Mouse (Mus musculus) limb, embryonic 15.5 days (tissue): ENCODE results near the gene Hipk4. TPM values are rescaled to one million over a fixed set of nuclear protein-coding genes. Genes with fewer than 3 reads are reported as not detected.
A peak's percentile ranks its signal among the peaks of the same experiment; 100 is the strongest.
"Not testable (repeated sequence)": the region's sequence is repeated elsewhere in the genome, so short reads cannot be mapped to it uniquely, and the experiment has no call there.

ENCODE experiments used
- ATAC-seq: fragments of 200-750 bp; cut with Nextera tagmentation; 2 replicates; pipeline ENCODE4 v1.8.0; 2017; ENCODE audit warnings: low read depth, moderate TSS enrichment; ENCODE audit not compliant: insufficient number of reproducible peaks, low FRiP score, low TSS enrichment
- H3K27ac ChIP-seq: fragments of 300-500 bp; sonication (generic); 2 replicates; pipeline ENCODE4 v1.5.1; 2015; ENCODE audit warnings: moderate library complexity, mild to moderate bottlenecking, inconsistent platforms
- H3K27me3 ChIP-seq: fragments of 300-500 bp; sonication (generic); 2 replicates; pipeline ENCODE4 v1.6.1; 2015; ENCODE audit warnings: inconsistent platforms
- H3K36me3 ChIP-seq: fragments of 300-500 bp; sonication (generic); 2 replicates; pipeline ENCODE4 v1.6.1; 2015; ENCODE audit warnings: inconsistent platforms
- H3K4me1 ChIP-seq: fragments of 300-500 bp; sonication (generic); 2 replicates; pipeline ENCODE4 v1.6.1; 2015; ENCODE audit warnings: inconsistent platforms
- H3K4me2 ChIP-seq: fragments of 300-500 bp; sonication (generic); 2 replicates; pipeline ENCODE4 v1.6.1; 2015; ENCODE audit warnings: mild to moderate bottlenecking, inconsistent platforms
- H3K4me3 ChIP-seq: fragments of 300-500 bp; sonication (generic); 2 replicates; pipeline ENCODE4 v1.5.1; 2015; ENCODE audit warnings: mild to moderate bottlenecking, inconsistent platforms
- H3K9ac ChIP-seq: fragments of 300-500 bp; sonication (generic); 2 replicates; pipeline ENCODE4 v1.6.1; 2015; ENCODE audit warnings: inconsistent platforms
- H3K9me3 ChIP-seq: fragments of 300-500 bp; sonication (generic); 2 replicates; pipeline ENCODE4 v1.6.1; 2016; ENCODE audit warnings: inconsistent platforms
- WGBS: fragments of 180-500 bp; shearing (Covaris S2); methylation state at CpG from one replicate; pipeline ENCODE4 v1.1.7; 2015; 5-methylcytosine and 5-hydroxymethylcytosine counted together
- polyA plus RNA-seq: library from polyadenylated mRNA; unstranded; fragments of >200 nt; fragmentation: Nextera tagmentation; extraction: Ambion mirVana; gene quantifications from 2 replicates; pipeline ENCODE4 v1.2.1, GENCODE M21; 2015

Hipk4 gene
- polyA plus RNA-seq, 1 experiment from 2014 or later, result 0.68 TPM

DNA sequence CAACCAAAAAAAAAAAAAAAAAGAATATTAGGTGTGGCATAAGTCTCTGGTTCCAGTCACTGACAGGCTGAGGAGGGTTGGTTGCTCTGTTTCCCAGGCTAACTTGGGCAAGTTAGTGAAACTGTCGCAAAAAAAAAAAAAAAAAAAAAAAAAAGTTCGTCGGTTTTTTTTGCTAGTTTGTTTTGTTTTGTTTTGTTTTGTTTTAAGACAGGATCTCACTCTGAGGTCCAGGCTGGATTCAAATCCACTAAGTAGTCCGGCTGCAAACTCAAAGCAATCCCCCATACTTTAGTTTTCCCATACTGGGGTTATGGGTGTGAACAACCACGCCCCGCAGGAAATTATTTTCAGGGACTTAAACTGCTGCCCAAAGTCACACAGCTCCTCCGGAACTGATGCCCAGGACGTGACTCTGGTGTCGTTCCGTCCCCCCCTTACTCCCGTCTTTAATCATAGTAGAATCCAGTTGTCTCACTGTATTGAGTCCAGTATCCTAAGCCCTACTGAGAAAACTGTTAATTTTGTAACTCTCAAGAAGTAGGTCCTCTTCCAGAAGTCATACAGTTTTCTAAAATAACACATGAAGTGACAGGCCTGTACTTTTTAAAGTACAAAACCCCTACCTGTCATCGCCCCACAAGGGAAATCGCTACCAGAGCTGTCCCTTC lies 36.8 kb upstream of the Hipk4 start:
- peaks cover 48% of the 10 kb centered on the region for H3K4me1 ChIP-seq
- H3K27ac ChIP-seq, result peak overlapping the region; percentile 84
- peak overlapping the region; percentile 72 for H3K4me2 ChIP-seq
- H3K9me3 ChIP-seq, result no peaks in the 10 kb centered on the region
- peak overlapping the region; percentile 37; the same call in 1 of the 2 replicates for H3K9ac ChIP-seq
- no peak for ATAC-seq
- H3K27me3 ChIP-seq, result no peaks in the 10 kb centered on the region
- WGBS, result 4% methylated on average over 13 of the region's 13 CpGs
- H3K4me3 ChIP-seq, result peak overlapping the region; percentile 74
- peaks cover 6% of the 10 kb centered on the region for H3K36me3 ChIP-seq

DNA sequence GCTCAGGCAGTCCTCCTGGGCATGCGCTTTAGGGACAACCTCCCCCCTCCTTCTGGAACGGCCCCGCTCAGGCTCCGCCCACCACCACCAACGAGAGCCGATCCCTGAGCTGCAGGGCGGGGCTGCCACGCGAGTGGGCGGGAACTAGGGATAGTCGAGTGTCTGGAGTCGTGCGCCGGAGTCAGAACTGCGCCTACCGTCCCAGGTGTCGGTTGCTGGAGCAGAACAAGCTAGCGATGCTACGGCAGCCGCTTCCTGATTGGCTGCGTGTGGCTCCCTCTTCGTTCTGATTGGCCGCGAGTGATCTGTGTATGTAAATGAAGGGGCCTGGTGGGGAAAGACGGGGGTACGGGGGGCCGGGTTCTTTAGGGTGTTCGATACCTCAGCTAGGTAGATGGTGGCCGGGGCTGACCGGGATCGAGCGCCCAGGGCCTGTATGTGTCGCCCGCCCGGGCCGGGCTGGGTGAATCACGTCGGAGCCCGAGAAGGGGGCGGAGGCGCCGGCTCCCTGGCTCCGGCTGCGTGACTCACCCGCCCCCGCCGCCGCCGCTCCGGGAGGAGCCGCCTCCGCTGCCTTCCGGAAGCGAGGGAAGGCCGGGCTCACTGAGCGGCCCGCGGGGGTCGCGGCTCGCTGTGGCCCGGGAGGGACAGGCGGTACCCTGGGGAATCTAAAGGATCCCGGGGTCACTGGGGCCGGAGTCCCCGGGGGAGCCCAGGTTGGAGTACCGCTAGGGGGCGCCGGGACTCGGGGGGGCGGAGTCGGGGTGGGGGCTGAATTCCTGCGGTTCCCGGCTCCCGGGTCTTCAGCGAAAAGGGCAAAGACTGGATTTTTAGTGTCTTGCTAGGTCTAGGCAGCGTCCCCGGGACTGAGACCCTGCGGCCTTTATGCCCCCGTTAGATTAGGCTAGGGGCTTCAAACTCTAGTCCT lies 36.0 kb upstream of the Hipk4 start, which contains the start of gene Sertad1:
TSS of gene Sertad1 (plus strand) at position 141 of the 928 bp plus-strand sequence.
- peak within 1 kb of the TSS; percentile 79 for H3K9ac ChIP-seq
- H3K4me1 ChIP-seq, result peaks cover 45% of the 10 kb centered on the region
- peak within 1 kb of the TSS; percentile 74 for H3K4me3 ChIP-seq
- H3K27me3 ChIP-seq, result no peaks in the 10 kb centered on the region
- no peaks in the 10 kb centered on the region for H3K9me3 ChIP-seq
- H3K4me2 ChIP-seq, result peak within 1 kb of the TSS; percentile 72
- peak within 1 kb of the TSS; percentile 99 for H3K27ac ChIP-seq
- under 1% methylated on average over 80 of the region's 80 CpGs for WGBS
- H3K36me3 ChIP-seq, result peaks cover 6% of the 10 kb centered on the region
- ATAC-seq, result peak; percentile 94

DNA sequence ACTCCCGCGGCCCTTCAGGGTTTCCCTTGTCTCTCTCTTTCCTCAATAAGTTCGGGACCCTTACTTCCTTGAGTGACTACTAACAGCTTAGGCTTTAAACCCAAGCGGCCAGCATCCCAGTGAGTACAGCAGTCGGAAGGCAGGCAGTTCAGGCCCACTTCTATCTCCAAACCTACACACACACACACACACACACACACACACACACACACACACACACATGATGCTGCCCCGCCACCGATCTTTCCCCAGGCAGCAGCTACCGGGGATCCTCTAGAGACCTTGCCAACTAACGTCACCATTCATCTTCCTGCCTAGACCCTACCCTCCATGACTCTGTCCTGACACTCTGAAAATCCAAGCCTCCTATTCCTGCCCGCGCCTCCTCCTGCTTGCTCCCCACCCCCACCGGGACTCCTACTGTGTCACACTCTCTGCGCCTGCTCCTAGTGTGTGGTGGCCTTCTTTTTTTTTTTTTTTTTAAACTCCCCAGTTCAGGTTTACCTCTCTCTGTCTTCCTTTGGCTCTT lies 35.3 kb upstream of the Hipk4 start:
- H3K4me1 ChIP-seq, result peaks cover 40% of the 10 kb centered on the region
- ATAC-seq, result no peak

DNA sequence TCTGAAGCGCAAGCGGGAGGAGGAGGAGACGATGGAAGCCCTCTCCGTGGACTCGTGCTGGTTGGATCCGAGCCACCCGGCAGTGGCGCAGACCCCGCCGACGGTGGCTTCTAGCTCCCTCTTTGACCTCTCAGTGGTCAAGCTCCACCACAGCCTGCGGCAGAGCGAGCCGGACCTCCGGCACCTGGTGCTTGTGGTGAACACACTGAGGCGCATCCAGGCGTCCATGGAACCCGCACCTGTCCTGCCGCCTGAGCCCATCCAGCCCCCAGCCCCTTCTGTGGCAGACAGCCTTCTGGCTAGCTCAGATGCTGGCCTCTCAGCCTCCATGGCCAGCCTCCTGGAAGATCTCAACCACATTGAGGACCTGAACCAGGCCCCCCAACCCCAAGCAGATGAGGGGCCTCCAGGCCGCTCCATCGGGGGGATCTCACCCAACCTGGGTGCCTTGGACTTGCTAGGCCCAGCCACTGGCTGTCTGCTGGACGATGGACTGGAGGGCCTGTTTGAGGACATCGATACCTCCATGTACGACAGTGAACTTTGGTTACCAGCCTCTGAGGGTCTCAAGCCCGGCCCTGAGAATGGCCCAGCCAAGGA lies 33.7 kb upstream of the Hipk4 start:
- WGBS, result 92% methylated on average over 25 of the region's 25 CpGs
- peak overlapping the region; percentile 94 for H3K27ac ChIP-seq
- H3K4me2 ChIP-seq, result no peak overlapping the region
- no peak overlapping the region for H3K9ac ChIP-seq
- peaks cover 40% of the 10 kb centered on the region for H3K4me1 ChIP-seq
- H3K9me3 ChIP-seq, result no peaks in the 10 kb centered on the region
- ATAC-seq, result no peak
- peaks cover 6% of the 10 kb centered on the region for H3K36me3 ChIP-seq
- no peaks in the 10 kb centered on the region for H3K27me3 ChIP-seq
- no peak overlapping the region for H3K4me3 ChIP-seq

More for the DNA sequence above, 35.3 kb upstream of the Hipk4 start:
- H3K27ac ChIP-seq, result peak overlapping the region; percentile 99
- H3K4me3 ChIP-seq, result peak overlapping the region; percentile 74
- peak overlapping the region; percentile 79 for H3K9ac ChIP-seq
- H3K36me3 ChIP-seq, result peaks cover 6% of the 10 kb centered on the region
- WGBS, result 4% methylated on average over 12 of the region's 13 CpGs
- no peaks in the 10 kb centered on the region for H3K27me3 ChIP-seq
- H3K9me3 ChIP-seq, result no peaks in the 10 kb centered on the region
- peak overlapping the region; percentile 72 for H3K4me2 ChIP-seq

DNA sequence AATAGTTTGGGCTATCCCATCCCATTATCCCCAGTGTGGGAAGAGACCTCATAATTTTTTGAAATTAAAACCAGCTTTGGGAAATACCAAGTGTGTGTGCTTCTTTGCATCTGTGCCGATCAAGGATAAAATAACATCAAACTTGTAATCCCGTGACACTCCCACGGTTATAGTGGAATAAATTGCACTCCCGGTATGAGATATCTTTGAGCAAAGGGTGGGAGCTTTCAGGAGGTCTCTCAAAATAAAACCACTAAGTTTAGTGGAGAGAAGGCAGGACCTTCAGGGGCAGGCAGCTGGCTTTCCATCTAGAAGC lies 32.9 kb upstream of the Hipk4 start:
- Histone ChIP-seq H3K9ac (0 out of 2 replicates have a peak overlapping the region, but pooled peaks have one; percentile 14), H3K4me2 (peak overlapping the region; percentile 58), H3K4me3 (peak overlapping the region; percentile 39), H3K27ac (peak overlapping the region; percentile 94), H3K27me3 (no peaks in the 10 kb centered on the region), H3K9me3 (no peaks in the 10 kb centered on the region), H3K36me3 (peaks cover 6% of the 10 kb centered on the region), H3K4me1 (peaks cover 40% of the 10 kb centered on the region)
- ATAC-seq, result no peak
- 25% methylated on average over 4 of the region's 4 CpGs for WGBS

DNA sequence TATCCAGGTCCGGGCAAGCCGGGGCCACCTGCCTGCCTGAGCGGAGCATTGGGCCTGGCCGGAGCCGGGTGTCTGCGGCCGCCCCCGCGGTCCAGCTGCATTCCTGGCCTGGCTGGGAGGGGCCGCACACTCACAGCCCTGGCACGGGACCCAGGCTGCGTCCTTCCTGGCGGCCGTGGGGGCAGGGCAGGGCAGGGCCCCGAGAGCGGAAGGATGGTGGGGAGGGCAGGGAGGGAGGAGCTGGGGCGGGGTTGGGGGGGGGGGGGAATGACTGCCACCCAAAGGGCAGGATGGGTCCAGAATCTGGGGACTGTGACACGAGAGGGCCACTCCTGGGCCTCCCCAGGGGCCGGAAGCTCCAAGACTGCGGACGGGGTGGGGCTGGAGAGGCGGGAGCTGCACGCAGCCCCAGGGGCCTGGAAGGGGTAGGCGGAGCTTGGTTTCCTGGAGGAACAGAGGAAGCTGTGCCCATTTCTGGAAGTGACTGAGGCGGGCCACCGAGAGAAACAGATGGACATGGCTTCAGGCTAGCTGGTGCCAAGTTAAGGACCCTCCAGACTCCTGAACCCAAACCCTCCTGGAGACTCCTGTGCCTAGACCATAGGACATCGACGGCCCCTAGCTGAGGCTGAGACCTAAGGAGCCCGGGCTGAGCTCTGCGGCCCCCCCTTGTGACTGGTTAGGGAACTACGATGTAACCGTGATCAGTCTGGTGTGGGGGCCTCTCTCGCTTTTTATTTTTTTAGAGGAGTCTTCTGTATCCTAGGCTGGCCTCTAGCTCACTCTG lies 32.3 kb upstream of the Hipk4 start:
- ATAC-seq, result peak; percentile 70
- H3K27me3 ChIP-seq, result no peaks in the 10 kb centered on the region
- H3K9me3 ChIP-seq, result no peaks in the 10 kb centered on the region
- peaks cover 40% of the 10 kb centered on the region for H3K4me1 ChIP-seq
- peak overlapping the region; percentile 39 for H3K4me3 ChIP-seq
- peaks cover 6% of the 10 kb centered on the region for H3K36me3 ChIP-seq
- H3K4me2 ChIP-seq, result peak overlapping the region; percentile 58
- under 1% methylated on average over 33 of the region's 33 CpGs for WGBS
- 0 out of 2 replicates have a peak overlapping the region, but pooled peaks have one; percentile 14 for H3K9ac ChIP-seq
- peak overlapping the region; percentile 94 for H3K27ac ChIP-seq

DNA sequence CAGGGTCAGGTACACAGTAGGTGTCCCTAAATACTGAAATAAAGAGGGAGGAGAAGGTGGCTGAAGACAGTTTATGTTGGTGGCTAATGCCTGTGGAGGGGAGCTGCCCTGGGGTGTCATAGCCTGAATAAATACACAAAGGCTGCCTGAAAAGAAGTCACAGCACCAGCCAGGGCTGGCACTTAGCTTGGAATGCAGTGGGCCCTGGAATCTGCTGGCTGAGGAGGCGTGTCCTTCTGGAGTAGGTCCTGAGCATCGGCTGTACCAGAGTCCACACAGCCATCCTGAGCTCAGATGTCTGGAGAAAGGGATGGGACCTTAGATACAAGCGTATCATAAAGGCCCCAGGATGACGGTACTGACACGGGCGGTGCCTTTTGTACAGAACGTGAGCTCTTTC lies 31.2 kb upstream of the Hipk4 start:
- Histone ChIP-seq H3K36me3 (peaks cover 6% of the 10 kb centered on the region), H3K27me3 (no peaks in the 10 kb centered on the region), H3K4me1 (peaks cover 42% of the 10 kb centered on the region), H3K9me3 (no peaks in the 10 kb centered on the region), H3K27ac (no peak overlapping the region), H3K9ac (no peak overlapping the region), H3K4me2 (no peak overlapping the region), H3K4me3 (no peak overlapping the region)
- 74% methylated on average over 7 of the region's 7 CpGs for WGBS
- ATAC-seq, result no peak

DNA sequence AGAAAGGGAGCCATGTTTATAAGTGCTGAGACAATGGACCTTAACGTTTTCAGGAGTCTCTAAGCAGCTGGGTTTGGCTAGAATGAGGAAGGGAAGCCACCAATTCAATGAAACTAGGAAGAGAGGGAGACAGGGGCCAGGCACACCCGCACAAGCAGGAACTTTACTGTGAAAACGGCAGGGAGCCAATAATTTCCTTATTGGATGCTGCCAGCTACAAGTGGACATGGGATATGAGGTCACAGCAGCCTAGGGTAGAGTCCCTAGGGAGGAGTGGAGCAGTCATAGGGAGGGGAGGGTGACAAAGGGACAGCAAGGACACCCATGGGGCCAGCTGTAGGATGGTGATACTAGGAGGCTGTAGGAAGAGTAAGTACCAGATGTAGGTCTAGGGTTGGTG lies 30.0 kb upstream of the Hipk4 start:
- ATAC-seq, result no peak
- WGBS, result 54% methylated on average over 3 of the region's 3 CpGs
- Histone ChIP-seq H3K27ac (no peak overlapping the region), H3K9me3 (no peaks in the 10 kb centered on the region), H3K4me3 (no peak overlapping the region), H3K4me2 (no peak overlapping the region), H3K9ac (no peak overlapping the region), H3K4me1 (peaks cover 41% of the 10 kb centered on the region), H3K36me3 (peaks cover 6% of the 10 kb centered on the region), H3K27me3 (no peaks in the 10 kb centered on the region)

DNA sequence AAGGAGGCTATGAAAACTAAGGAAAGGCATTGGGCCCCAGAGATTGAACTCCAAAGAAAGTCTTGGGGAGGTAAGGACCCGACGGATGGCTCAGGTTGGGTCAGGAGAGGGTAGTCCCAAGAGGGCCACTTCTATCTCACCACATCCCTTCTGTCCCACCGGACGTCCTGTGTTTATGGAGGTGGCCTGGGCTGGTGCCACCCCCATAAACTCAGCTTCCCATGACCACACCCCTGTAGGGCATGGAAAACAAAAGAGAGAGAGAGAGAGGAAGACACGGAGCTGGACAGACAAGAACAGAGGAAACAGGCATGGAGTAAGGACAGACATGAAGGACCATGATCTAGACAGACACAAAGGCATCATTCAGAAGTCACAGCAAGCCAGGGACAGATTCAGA lies 29.6 kb upstream of the Hipk4 start:
- no peak for ATAC-seq
- WGBS, result 85% methylated on average over 5 of the region's 5 CpGs
- H3K27me3 ChIP-seq, result no peaks in the 10 kb centered on the region
- no peak overlapping the region for H3K27ac ChIP-seq
- H3K9me3 ChIP-seq, result no peaks in the 10 kb centered on the region
- peaks cover 6% of the 10 kb centered on the region for H3K36me3 ChIP-seq
- peaks cover 37% of the 10 kb centered on the region for H3K4me1 ChIP-seq
- H3K4me2 ChIP-seq, result no peak overlapping the region
- H3K4me3 ChIP-seq, result no peak overlapping the region
- no peak overlapping the region for H3K9ac ChIP-seq

DNA sequence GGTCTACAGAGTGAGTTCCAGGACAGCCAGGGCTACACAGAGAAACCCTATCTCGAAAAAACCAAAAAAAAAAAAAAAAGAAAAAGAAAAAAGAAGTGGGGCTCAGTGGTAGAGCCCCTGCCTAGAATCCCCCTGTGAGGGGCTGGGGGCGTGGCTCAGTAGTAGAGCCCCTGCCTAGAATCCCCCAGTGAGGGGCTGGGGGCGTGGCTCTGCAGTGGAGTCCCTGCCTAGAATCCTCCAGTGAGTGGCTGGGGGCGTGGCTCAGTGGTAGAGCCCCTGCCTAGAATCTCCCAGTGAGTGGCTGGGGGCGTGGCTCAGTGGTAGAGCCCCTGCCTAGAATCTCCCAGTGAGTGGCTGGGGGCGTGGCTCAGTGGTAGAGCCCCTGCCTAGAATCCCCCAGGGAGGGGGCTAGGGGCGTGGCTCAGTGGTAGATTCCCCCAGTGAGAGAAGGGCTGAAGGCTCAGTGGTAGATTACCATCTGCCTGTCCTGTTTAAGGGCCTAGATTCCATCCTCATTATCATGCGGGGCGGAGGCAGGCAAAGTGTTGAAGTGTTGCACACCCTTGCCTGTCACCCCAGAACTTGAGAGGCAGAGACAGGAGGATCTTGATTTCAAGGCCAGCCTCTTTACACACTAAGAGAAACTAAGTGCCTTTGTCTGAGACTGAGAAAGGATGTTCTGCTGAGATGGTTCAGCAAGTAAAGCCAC lies 28.3 kb upstream of the Hipk4 start:
- not testable (repeated sequence) for H3K4me3 ChIP-seq, H3K36me3 ChIP-seq, H3K27me3 ChIP-seq, H3K9me3 ChIP-seq, H3K9ac ChIP-seq, ATAC-seq, H3K4me2 ChIP-seq, H3K27ac ChIP-seq
- WGBS, result 83% methylated on average over 9 of the region's 9 CpGs
- H3K4me1 ChIP-seq, result peaks cover 27% of the 10 kb centered on the region

DNA sequence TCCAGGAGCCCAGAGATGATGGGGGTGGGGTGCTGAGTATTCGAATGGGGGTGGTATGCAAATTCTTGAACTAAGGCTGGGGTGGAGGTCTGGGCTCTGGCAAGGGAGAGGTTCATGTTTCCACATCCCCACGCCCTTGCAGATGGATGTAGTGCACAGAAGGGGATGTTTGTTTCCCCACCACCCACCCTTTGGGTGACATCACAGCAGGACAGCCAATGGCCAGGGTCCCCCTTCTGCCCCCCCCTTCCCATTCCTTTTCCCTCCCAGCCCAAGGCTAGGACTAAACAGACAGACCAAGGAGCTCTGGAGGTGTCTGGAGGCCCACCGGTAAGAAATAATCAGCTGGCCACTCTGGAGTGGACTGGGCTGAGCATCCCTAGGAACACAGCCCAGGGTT lies 24.0 kb upstream of the Hipk4 start, which contains the start of gene Prx:
TSS of gene Prx (plus strand) at position 289 of the 400 bp plus-strand sequence.
- H3K9ac ChIP-seq, result no peak within 1 kb of the TSS
- H3K27me3 ChIP-seq, result no peaks in the 10 kb centered on the region
- H3K4me3 ChIP-seq, result no peak within 1 kb of the TSS
- H3K4me2 ChIP-seq, result no peak within 1 kb of the TSS
- ATAC-seq, result no peak
- H3K9me3 ChIP-seq, result no peaks in the 10 kb centered on the region
- H3K4me1 ChIP-seq, result peaks cover 20% of the 10 kb centered on the region
- H3K27ac ChIP-seq, result no peak within 1 kb of the TSS
- 29% methylated on average over 3 of the region's 3 CpGs for WGBS
- H3K36me3 ChIP-seq, result no peaks in the 10 kb centered on the region
